Mouse (Mus musculus): ENCODE measurements at regions not wholly inside any gene's neighbourhood (a gene's known extent, or its start where the extent isn't known, plus 50 kb on each side); places are given as distances from the start of the nearest gene placed in this dataset.

DNA sequence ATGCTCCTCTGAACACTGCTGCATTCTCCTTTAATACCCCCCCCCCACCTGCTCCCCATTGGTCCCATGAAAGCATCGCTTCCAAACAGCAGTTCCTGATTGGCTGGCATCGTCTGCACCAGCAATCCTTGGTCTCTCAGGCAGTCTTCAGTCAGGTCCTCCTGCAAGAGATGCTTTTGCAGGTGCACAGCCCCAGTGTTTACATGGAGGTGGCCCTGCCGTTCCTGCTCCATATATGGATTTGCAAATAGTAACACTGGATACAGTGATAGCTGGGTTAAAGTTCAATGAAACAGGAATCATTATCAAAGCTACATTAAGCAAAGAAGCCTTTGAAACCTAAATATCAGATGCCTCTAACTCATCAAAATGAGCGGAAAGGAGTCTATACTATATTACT lies 170.1 kb upstream of the Fat1 start:
- TF ChIP-seq CTCF (IDR thresholded peaks at IDR 0.05; ENCODE audit: control insufficient read depth, insufficient read depth, insufficient replicate concordance, low read depth, low read length) (no peak), POLR2A (IDR thresholded peaks at IDR 0.05; ENCODE audit: control insufficient read depth, low read depth, low read length) (no peak)
- H3K4me1 ChIP-seq (ENCODE audit: control insufficient read depth, insufficient read depth, low read length), result no peaks in the 10 kb centered on the region
- H3K4me3 ChIP-seq (ENCODE audit: control insufficient read depth, low read depth, low read length), result no peak overlapping the region
- H3K36me3 ChIP-seq (ENCODE audit: control insufficient read depth, insufficient read depth, low read length), result no peaks in the 10 kb centered on the region
- no peaks in the 10 kb centered on the region for H3K27me3 ChIP-seq (ENCODE audit: control insufficient read depth, insufficient read depth, low read length)
- H3K27ac ChIP-seq (ENCODE audit: control insufficient read depth, insufficient read depth, low read depth, low read length), result no peak overlapping the region

DNA sequence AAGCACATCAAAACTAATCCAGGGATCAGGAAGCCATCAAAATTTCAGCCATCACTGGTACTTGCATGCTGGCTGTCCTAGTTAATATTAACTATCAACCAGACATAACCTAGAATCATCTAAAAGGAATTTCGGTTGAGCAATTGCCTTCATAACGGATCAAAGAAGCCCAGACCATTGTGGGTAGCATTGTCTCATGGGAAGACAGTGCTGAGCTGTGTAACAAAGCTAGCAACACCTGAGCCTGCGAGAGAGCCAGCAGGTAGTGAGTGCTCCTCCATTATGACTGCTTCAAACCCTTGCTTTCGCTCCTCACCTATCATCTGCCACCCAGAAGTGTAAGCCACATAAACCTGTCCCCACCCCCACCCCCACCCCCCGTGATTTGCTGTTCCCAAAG lies 169.6 kb upstream of the Fat1 start:
- Histone ChIP-seq H3K27me3 (ENCODE audit: control insufficient read depth, insufficient read depth, low read length) (no peaks in the 10 kb centered on the region), H3K36me3 (ENCODE audit: control insufficient read depth, insufficient read depth, low read length) (no peaks in the 10 kb centered on the region), H3K27ac (ENCODE audit: control insufficient read depth, insufficient read depth, low read depth, low read length) (no peak overlapping the region), H3K4me1 (ENCODE audit: control insufficient read depth, insufficient read depth, low read length) (no peaks in the 10 kb centered on the region), H3K4me3 (ENCODE audit: control insufficient read depth, low read depth, low read length) (no peak overlapping the region)
- TF ChIP-seq CTCF (IDR thresholded peaks at IDR 0.05; ENCODE audit: control insufficient read depth, insufficient read depth, insufficient replicate concordance, low read depth, low read length), result no peak
- no peak for TF ChIP-seq POLR2A (IDR thresholded peaks at IDR 0.05; ENCODE audit: control insufficient read depth, low read depth, low read length)

DNA sequence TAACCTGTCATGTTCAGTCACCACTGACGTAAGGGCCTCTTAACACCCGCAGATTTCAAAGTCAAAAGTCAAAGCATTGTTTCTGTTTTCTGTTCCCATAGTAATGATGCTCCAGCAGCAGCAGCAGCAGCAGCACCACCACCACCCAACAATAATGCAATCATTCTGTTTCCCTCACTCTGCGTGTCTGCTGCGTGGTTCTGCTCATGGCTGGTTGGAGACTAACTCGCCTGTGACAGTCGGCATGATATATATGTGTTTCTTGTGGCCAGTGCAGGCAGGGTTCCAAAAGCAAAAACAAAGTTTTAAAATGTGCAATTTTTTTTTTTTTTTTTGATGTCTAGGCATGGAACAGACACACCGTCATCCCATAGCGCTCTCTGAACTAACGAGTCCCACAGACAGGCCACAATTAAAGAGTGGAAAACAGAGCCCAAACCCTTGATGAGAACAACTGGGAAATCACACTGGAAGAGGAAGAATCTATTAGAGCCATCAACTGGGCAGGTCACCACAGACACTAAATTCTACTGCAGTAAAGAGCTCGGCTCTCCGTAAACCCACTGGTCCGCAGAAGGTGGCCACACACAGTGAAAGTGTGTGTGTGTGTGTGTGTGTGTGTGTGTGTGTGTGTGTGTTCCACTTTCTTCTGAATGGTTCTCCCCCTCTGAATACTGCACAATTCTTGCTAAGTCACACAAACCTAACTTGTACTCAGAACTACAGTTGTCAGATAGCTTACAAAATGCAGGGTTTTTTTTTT lies 169.0 kb upstream of the Fat1 start:
- Histone ChIP-seq H3K36me3 (ENCODE audit: control insufficient read depth, insufficient read depth, low read length) (no peaks in the 10 kb centered on the region), H3K27ac (ENCODE audit: control insufficient read depth, insufficient read depth, low read depth, low read length) (no peak overlapping the region), H3K27me3 (ENCODE audit: control insufficient read depth, insufficient read depth, low read length) (no peaks in the 10 kb centered on the region), H3K4me3 (ENCODE audit: control insufficient read depth, low read depth, low read length) (no peak overlapping the region), H3K4me1 (ENCODE audit: control insufficient read depth, insufficient read depth, low read length) (no peaks in the 10 kb centered on the region)
- TF ChIP-seq POLR2A (IDR thresholded peaks at IDR 0.05; ENCODE audit: control insufficient read depth, low read depth, low read length) (no peak), CTCF (IDR thresholded peaks at IDR 0.05; ENCODE audit: control insufficient read depth, insufficient read depth, insufficient replicate concordance, low read depth, low read length) (no peak)

DNA sequence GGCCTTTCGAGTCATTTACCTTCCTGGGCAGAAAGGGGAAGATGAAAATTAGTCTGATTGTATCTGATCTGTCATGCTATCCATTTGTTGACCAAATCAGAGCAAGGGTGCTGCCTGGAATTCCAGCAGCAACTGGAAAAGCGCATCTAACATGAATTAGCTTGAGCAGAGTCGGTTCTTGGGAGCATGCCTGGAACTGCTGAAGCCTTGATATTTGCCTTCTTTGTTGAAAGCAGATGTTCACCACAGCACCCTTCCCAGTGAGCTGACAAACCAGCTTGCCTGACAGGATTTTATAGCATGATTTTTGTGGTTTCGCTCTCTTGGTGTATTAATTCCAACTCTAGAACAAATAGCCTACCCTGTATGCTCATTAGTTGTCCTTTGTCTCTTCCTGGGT lies 168.0 kb upstream of the Fat1 start:
- no peak for TF ChIP-seq POLR2A (IDR thresholded peaks at IDR 0.05; ENCODE audit: control insufficient read depth, low read depth, low read length)
- TF ChIP-seq CTCF (IDR thresholded peaks at IDR 0.05; ENCODE audit: control insufficient read depth, insufficient read depth, insufficient replicate concordance, low read depth, low read length), result no peak
- Histone ChIP-seq H3K4me1 (ENCODE audit: control insufficient read depth, insufficient read depth, low read length) (no peaks in the 10 kb centered on the region), H3K27me3 (ENCODE audit: control insufficient read depth, insufficient read depth, low read length) (no peaks in the 10 kb centered on the region), H3K36me3 (ENCODE audit: control insufficient read depth, insufficient read depth, low read length) (no peaks in the 10 kb centered on the region), H3K4me3 (ENCODE audit: control insufficient read depth, low read depth, low read length) (no peak overlapping the region), H3K27ac (ENCODE audit: control insufficient read depth, insufficient read depth, low read depth, low read length) (no peak overlapping the region)

- Histone ChIP-seq H3K27ac (ENCODE audit: control insufficient read depth, insufficient read depth, low read depth, low read length) (no peak overlapping the region), H3K36me3 (ENCODE audit: control insufficient read depth, insufficient read depth, low read length) (no peaks in the 10 kb centered on the region), H3K27me3 (ENCODE audit: control insufficient read depth, insufficient read depth, low read length) (no peaks in the 10 kb centered on the region), H3K4me1 (ENCODE audit: control insufficient read depth, insufficient read depth, low read length) (no peaks in the 10 kb centered on the region), H3K4me3 (ENCODE audit: control insufficient read depth, low read depth, low read length) (no peak overlapping the region)
- TF ChIP-seq POLR2A (IDR thresholded peaks at IDR 0.05; ENCODE audit: control insufficient read depth, low read depth, low read length), result no peak
Measured at GRCm38 (mm10) chr8:44779212-44779611, 156.0 kb upstream of the Fat1 start.

- Histone ChIP-seq H3K36me3 (ENCODE audit: control insufficient read depth, insufficient read depth, low read length) (no peaks in the 10 kb centered on the region), H3K4me3 (ENCODE audit: control insufficient read depth, low read depth, low read length) (no peak overlapping the region), H3K4me1 (ENCODE audit: control insufficient read depth, insufficient read depth, low read length) (no peaks in the 10 kb centered on the region), H3K27ac (ENCODE audit: control insufficient read depth, insufficient read depth, low read depth, low read length) (no peak overlapping the region), H3K27me3 (ENCODE audit: control insufficient read depth, insufficient read depth, low read length) (no peaks in the 10 kb centered on the region)
- TF ChIP-seq POLR2A (IDR thresholded peaks at IDR 0.05; ENCODE audit: control insufficient read depth, low read depth, low read length), result no peak
- TF ChIP-seq CTCF (IDR thresholded peaks at IDR 0.05; ENCODE audit: control insufficient read depth, insufficient read depth, insufficient replicate concordance, low read depth, low read length), result no peak
Measured at GRCm38 (mm10) chr8:44782421-44782820, 152.8 kb upstream of the Fat1 start.

- no peak overlapping the region for H3K4me3 ChIP-seq (ENCODE audit: control insufficient read depth, low read depth, low read length)
- no peak overlapping the region for H3K27ac ChIP-seq (ENCODE audit: control insufficient read depth, insufficient read depth, low read depth, low read length)
- H3K4me1 ChIP-seq (ENCODE audit: control insufficient read depth, insufficient read depth, low read length), result no peaks in the 10 kb centered on the region
- TF ChIP-seq CTCF (IDR thresholded peaks at IDR 0.05; ENCODE audit: control insufficient read depth, insufficient read depth, insufficient replicate concordance, low read depth, low read length) (no peak), POLR2A (IDR thresholded peaks at IDR 0.05; ENCODE audit: control insufficient read depth, low read depth, low read length) (no peak)
- H3K36me3 ChIP-seq (ENCODE audit: control insufficient read depth, insufficient read depth, low read length), result no peaks in the 10 kb centered on the region
- no peaks in the 10 kb centered on the region for H3K27me3 ChIP-seq (ENCODE audit: control insufficient read depth, insufficient read depth, low read length)
Measured at GRCm38 (mm10) chr8:44785161-44785560, 150.1 kb upstream of the Fat1 start.

DNA sequence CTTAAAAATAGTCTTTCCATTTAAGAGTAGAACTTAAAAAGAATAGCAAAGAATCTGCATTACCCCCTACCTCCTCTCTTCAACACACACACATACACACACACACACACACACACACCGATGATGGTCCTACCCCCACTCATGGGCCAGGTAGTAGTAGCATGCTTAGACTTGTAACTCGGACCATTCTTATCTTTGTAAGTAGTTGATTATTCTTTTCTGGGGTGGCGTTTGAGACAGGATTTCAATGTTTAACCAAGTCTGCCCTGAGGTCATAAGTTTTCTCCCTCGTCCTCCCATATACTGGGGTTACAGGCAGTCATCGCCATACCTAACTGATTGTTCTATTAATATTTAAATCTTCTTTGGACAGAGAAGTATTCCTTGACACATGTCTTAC lies 148.5 kb upstream of the Fat1 start:
- Histone ChIP-seq H3K27me3 (ENCODE audit: control insufficient read depth, insufficient read depth, low read length) (no peaks in the 10 kb centered on the region), H3K36me3 (ENCODE audit: control insufficient read depth, insufficient read depth, low read length) (no peaks in the 10 kb centered on the region), H3K27ac (ENCODE audit: control insufficient read depth, insufficient read depth, low read depth, low read length) (no peak overlapping the region), H3K4me1 (ENCODE audit: control insufficient read depth, insufficient read depth, low read length) (no peaks in the 10 kb centered on the region), H3K4me3 (ENCODE audit: control insufficient read depth, low read depth, low read length) (no peak overlapping the region)
- TF ChIP-seq POLR2A (IDR thresholded peaks at IDR 0.05; ENCODE audit: control insufficient read depth, low read depth, low read length), result no peak
- no peak for TF ChIP-seq CTCF (IDR thresholded peaks at IDR 0.05; ENCODE audit: control insufficient read depth, insufficient read depth, insufficient replicate concordance, low read depth, low read length)
